Mouse (Mus musculus) heart, embryonic 10.5 days (tissue): ENCODE results near the gene Shb. TPM values are rescaled to one million over a fixed set of nuclear protein-coding genes. Genes with fewer than 3 reads are reported as not detected.

ENCODE experiments used
- DNase-seq: peaks from one replicate; pipeline ENCODE4 v3.0.0-alpha.2; 2017; ENCODE audit warnings: low spot score
- H3K27ac ChIP-seq: fragments of 300-500 bp; sonication (generic); 2 replicates; pipeline ENCODE4 v1.5.1; 2016; ENCODE audit warnings: mild to moderate bottlenecking
- H3K27me3 ChIP-seq: fragments of 300-500 bp; sonication (generic); 2 replicates; pipeline ENCODE4 v1.6.1; 2016; ENCODE audit warnings: mild to moderate bottlenecking; ENCODE audit not compliant: poor library complexity, insufficient read depth, severe bottlenecking
- H3K36me3 ChIP-seq: fragments of 300-500 bp; sonication (generic); 2 replicates; pipeline ENCODE4 v1.6.1; 2016; ENCODE audit warnings: mild to moderate bottlenecking, moderate library complexity
- H3K4me1 ChIP-seq: fragments of 300-500 bp; sonication (generic); 2 replicates; pipeline ENCODE4 v1.6.1; 2016; ENCODE audit warnings: mild to moderate bottlenecking
- H3K4me3 ChIP-seq: fragments of 300-500 bp; sonication (generic); 2 replicates; pipeline ENCODE4 v1.5.1; 2016; ENCODE audit warnings: mild to moderate bottlenecking, moderate library complexity
- H3K9me3 ChIP-seq: fragments of 300-500 bp; sonication (generic); 2 replicates; pipeline ENCODE4 v1.6.1; 2016; ENCODE audit warnings: mild to moderate bottlenecking, moderate library complexity
- WGBS: fragments of 180-500 bp; shearing (Covaris S2); methylation state at CpG from one replicate; pipeline ENCODE4 v1.1.7; 2016; 5-methylcytosine and 5-hydroxymethylcytosine counted together
- polyA plus RNA-seq: library from polyadenylated mRNA; unstranded; fragments of >200 nt; fragmentation: Nextera tagmentation; extraction: Ambion mirVana; gene quantifications from 2 replicates; pipeline ENCODE4 v1.2.1, GENCODE M21; 2016

The Shb gene
- polyA plus RNA-seq, 1 experiment from 2014 or later = 8.2 TPM

DNA sequence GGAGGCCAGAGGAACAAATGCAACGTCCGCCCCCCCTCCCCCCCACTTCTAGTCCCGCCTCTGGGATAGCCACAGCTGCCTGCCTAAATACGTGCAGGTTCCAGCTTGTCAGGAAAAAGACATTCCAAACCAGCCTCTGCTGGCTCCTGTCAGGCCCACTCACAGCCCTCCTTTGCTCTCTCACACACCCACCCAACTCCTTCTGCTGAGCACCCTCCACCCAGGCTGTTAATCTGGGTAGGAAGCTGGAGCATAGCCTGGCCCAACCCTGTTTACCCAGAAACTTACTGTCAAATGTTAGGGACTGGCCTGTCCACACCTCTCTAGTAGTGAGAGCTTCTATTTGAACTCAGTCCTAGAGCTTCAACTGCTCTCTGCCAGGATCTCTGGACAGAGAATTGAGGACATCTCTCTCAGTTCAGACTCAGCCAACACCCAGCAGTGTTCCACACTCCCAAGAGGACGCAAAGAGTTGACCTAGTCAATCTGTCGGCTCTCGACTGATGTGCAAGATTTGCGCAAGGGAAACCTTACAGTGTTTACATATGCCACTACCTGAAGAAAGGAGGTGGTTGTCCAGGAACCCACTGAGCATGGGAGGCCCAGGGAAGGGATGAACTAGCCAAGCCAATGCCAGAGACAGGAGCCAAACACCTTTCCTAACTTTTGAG, 36.6 kb downstream of the Shb start:
- H3K9me3 ChIP-seq = no peaks in the 10 kb centered on the region
- H3K4me3 ChIP-seq = no peak overlapping the region
- H3K27ac ChIP-seq = peak overlapping the region; percentile 88
- peaks cover 100% of the 10 kb centered on the region for H3K4me1 ChIP-seq
- no peak for DNase-seq
- H3K36me3 ChIP-seq = no peaks in the 10 kb centered on the region
- H3K27me3 ChIP-seq = no peaks in the 10 kb centered on the region
- WGBS = 42% methylated on average over 8 of the region's 8 CpGs

DNA sequence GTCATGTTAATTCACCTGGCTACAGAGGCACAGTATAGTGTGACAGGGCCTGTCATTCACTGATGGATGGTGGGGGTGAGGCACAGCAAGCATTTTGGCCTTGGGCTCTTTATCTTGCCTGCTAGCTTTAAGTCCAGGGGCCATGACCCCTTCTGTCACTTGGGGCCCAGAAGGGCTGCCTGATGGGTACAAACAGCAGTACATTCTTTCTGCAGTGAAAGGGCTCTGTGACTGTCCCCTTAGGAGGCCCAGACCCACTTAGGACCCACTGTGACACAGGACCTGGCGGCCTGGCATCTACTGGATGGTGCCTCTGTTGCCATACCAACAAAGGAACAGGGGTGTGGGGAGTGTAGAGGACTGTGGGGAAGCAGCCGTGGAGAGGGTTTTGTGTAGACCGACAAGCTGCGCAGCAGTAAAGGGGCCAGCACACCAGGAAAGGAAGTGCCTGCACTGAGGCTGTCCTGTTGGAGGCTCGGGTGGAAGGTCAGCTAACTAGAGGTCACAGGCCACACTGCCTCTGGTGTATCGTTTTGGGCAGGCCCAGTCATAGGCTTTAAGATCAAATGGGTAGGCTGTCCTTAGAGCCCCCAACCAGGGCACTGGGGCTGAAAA, 38.4 kb downstream of the Shb start:
- peak overlapping the region; percentile 35 for H3K4me3 ChIP-seq
- H3K9me3 ChIP-seq = no peaks in the 10 kb centered on the region
- 23% methylated on average over 6 of the region's 6 CpGs for WGBS
- H3K27ac ChIP-seq = peak overlapping the region; percentile 88
- no peaks in the 10 kb centered on the region for H3K36me3 ChIP-seq
- peaks cover 100% of the 10 kb centered on the region for H3K4me1 ChIP-seq
- no peak for DNase-seq
- H3K27me3 ChIP-seq = no peaks in the 10 kb centered on the region

DNA sequence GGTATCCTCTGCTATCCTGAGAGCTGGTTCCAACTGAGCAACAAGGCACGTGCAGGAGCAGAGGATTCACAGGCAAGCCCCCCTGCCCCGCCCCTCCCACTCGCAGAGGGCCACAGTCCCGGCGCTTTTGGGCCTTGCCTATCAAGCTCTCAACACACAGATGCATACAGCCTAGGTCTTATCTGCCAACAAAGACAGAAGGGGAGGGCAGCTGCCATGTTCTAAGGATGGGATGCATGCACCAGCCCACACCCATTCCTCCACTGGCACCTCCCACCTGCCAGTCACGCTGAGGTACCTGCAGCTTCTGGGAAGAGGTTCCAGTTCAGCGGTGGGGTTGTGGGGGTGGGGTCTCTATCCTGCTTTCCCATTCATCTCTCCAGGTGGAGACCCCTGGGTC, 39.2 kb downstream of the Shb start:
- Histone ChIP-seq H3K36me3 (peaks cover 4% of the 10 kb centered on the region; the same call in 1 of the 2 replicates), H3K27me3 (no peaks in the 10 kb centered on the region), H3K27ac (peak overlapping the region; percentile 88), H3K4me1 (peaks cover 100% of the 10 kb centered on the region), H3K9me3 (no peaks in the 10 kb centered on the region), H3K4me3 (peak overlapping the region; percentile 35; the same call in 1 of the 2 replicates)
- WGBS = 3% methylated on average over 7 of the region's 7 CpGs
- DNase-seq = no peak

DNA sequence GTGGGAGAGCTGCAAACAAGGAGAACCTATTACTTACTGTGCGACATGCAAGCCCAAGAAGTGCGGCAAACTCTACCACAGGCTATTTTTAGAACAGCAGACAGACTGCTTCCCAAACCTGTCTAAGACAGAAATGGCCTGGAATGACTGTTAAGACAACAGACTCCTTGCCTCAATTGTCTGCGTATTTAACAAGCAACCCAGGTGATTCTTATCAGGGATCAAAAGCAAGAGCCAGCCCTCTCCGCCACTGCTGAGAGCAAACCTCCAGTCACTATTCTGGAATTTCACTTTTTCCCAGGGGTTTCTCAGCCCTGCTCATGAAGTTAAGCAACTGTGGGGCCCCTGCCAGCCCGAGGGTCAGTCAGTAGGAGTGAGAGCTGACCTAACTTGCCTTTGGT, 39.6 kb downstream of the Shb start:
- Histone ChIP-seq H3K27me3 (no peaks in the 10 kb centered on the region), H3K27ac (peak overlapping the region; percentile 88), H3K4me1 (peaks cover 100% of the 10 kb centered on the region), H3K36me3 (peaks cover 6% of the 10 kb centered on the region; the same call in 1 of the 2 replicates), H3K9me3 (no peaks in the 10 kb centered on the region), H3K4me3 (peak overlapping the region; percentile 35)
- 8% methylated on average over 5 of the region's 5 CpGs for WGBS
- no peak for DNase-seq

DNA sequence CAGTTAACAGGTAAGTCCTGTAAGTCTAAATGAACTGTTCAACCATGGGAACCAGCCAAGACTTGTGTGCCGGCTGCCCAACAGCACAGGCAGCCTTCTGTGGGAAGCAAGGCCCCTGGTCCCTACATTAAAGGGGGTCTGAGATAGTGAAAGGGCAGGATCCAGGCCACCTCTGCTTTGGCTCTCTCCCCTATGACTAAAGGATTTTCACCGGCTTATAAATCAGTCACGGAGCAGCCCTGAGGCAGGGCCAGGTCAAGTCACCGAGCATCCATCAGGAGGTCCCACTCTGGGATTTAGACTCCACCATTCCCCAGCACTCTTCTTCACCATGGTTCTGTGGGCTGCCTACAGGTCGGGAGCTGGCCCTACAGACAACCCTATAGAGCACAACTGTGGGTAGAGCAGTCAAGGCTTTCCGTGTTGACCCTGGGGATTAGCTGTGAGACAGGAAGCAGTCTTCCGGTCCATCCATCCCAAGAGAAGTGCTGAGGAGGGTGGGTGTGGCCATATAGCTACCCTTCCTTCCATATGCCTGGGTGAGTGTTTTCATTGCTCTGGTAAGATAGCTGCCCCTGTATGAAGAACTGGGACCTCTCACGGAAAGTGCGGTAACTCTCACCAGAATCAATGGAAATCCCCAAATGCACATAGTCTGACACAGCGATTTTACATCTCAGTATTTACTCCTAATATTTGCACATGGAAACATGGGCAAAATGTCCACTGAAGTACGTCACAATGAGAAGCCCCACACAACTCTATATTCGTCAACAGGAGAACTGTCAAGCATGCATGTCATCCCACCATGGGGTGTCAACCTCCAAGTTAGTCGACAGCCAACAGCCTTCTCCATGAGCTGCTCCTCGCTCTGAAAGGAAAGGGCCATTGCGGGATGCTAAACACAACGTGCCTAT, 40.3 kb downstream of the Shb start:
- WGBS = 43% methylated on average over 16 of the region's 16 CpGs
- Histone ChIP-seq H3K27ac (peak overlapping the region; percentile 88), H3K4me3 (peak overlapping the region; percentile 35), H3K36me3 (peaks cover 14% of the 10 kb centered on the region), H3K9me3 (no peaks in the 10 kb centered on the region), H3K4me1 (peaks cover 100% of the 10 kb centered on the region), H3K27me3 (no peaks in the 10 kb centered on the region)
- no peak for DNase-seq

DNA sequence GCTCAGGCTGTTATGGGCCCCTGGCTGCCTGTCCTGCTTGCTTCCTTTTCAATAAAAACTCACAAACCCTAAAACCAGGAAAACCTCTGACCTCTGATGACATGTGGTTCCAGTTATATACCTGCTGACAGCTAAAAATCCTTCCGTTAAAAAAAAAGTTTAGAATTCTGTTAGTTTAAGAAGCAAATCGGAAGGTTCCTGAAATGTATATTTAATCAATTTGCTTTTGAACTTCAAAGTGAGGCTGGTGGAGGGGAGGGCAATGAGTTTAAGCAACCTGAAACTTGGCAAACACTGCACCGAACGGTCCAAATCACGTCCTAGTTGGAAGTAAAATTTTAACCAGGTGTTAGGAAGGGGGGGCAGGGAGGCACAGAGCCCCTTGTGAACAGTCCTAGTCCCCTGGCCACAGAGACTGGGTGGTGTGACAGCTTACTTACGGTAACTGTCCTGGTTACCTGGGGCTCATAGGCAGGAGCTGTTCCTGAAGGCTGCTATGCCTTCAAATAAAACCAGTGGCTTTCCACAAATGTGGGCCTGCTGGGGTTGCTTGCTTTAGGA, 41.1 kb downstream of the Shb start:
- Histone ChIP-seq H3K9me3 (no peaks in the 10 kb centered on the region), H3K27ac (peak overlapping the region; percentile 88), H3K27me3 (no peaks in the 10 kb centered on the region), H3K4me3 (no peak overlapping the region), H3K4me1 (peaks cover 94% of the 10 kb centered on the region), H3K36me3 (peaks cover 17% of the 10 kb centered on the region)
- DNase-seq = no peak
- 38% methylated on average over 6 of the region's 6 CpGs for WGBS

DNA sequence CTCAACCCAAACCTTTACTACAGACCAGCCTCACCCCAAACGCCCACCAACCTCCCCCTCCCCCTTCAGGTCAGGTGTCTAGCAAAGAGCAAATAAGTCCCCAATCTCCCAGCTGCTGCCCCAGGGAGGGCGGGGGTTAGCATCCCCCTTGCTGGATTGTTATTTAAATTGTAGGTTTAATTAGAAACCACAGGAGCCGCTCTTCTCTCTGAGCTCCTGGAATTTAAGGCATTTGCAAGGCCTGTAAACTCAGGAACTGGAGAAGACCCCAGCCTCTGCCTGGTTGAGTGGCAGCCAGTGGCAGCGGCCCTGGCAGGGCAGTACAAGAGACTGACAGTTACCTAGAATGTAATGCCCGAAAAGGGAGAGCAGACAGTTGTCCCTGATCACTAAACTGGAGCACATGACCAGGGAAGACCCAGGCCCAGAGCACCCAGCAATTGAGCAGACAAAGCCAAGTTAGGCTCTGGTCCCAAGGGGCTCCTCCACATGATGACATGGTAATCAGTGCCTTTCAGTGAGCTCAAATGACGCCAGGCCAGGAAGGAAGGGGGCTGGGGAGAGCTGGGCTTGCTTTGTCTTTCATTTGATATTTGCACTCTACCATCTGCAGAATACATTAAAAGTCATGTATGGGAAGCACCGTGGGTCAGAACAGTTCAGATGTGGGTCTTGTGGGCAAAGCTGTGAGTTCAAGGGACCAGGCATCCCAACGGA, 42.1 kb downstream of the Shb start:
- peak overlapping the region; percentile 31 for H3K4me3 ChIP-seq
- 9% methylated on average over 8 of the region's 8 CpGs for WGBS
- H3K27me3 ChIP-seq = no peaks in the 10 kb centered on the region
- peak overlapping the region; percentile 88 for H3K27ac ChIP-seq
- H3K36me3 ChIP-seq = peaks cover 17% of the 10 kb centered on the region
- H3K4me1 ChIP-seq = peaks cover 90% of the 10 kb centered on the region
- no peak for DNase-seq
- no peaks in the 10 kb centered on the region for H3K9me3 ChIP-seq

DNA sequence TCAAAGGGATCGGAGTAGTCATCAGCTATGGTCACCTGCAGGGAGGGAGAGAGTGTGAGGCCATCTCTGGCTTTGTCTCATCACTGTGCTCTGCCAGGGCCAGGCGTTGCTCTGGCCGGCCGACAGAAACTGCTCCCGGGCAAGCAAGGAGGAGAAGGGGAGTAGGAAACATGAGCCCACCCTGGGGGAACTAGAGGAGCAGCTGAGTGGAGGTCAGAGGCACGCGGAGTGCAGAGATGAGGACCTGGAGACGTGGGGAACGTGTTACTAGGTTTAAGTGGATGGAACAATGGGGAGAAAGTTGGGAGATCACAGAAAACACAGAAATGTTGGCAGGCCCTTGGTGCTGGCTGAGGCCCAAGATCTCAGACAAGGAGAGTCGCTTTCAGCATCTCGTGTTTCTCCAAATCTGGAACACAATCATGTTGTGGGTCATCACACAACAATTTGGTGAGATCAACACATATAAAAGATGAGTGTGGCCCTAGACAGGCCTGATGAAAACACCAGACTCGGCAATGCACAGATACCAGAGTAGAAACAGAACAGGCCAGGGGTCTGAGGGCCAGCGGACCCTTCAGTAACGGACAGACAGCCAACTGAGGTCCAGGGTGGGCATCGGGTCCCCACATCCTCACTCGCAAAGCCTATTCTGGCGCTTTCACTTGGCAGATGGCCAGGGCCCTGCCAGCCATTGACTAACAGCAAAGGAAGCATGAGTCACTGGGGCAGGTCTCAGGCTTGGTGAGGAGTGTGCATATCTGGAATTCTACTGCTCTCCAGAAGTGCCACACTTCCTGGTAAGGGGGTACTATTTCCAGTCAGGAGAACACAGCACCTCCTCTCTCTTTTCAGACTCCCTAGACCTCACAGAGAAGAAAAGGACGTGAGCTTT, 42.9 kb downstream of the Shb start:
- Histone ChIP-seq H3K36me3 (peaks cover 17% of the 10 kb centered on the region), H3K4me1 (peaks cover 90% of the 10 kb centered on the region), H3K9me3 (no peaks in the 10 kb centered on the region), H3K27ac (peak overlapping the region; percentile 88), H3K27me3 (no peaks in the 10 kb centered on the region), H3K4me3 (peak overlapping the region; percentile 31)
- 28% methylated on average over 18 of the region's 18 CpGs for WGBS
- peak; percentile 81 for DNase-seq

DNA sequence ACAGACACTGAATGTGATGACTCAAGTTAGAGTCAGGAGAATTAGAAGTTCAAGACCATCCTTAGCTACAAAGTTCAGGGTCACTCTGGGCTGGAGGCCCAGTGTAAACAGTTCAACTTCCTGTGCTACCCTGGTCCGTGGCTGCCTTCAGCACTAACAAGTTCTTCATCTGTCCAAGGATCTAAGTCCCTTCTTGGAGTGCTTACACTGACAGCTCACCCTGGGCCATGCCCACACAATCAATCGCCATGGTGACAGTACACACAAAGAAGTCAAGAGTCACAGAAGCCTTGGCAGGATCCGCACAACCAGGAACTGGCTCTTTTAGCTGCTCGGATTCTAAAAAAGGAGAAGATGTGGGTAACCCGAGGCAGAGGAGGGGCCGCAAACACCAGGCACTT, 44.6 kb downstream of the Shb start:
- no peaks in the 10 kb centered on the region for H3K27me3 ChIP-seq
- DNase-seq = no peak
- H3K4me1 ChIP-seq = peaks cover 90% of the 10 kb centered on the region
- 32% methylated on average over 6 of the region's 6 CpGs for WGBS
- H3K9me3 ChIP-seq = no peaks in the 10 kb centered on the region
- H3K4me3 ChIP-seq = no peak overlapping the region
- H3K27ac ChIP-seq = peak overlapping the region; percentile 49
- peaks cover 17% of the 10 kb centered on the region for H3K36me3 ChIP-seq

DNA sequence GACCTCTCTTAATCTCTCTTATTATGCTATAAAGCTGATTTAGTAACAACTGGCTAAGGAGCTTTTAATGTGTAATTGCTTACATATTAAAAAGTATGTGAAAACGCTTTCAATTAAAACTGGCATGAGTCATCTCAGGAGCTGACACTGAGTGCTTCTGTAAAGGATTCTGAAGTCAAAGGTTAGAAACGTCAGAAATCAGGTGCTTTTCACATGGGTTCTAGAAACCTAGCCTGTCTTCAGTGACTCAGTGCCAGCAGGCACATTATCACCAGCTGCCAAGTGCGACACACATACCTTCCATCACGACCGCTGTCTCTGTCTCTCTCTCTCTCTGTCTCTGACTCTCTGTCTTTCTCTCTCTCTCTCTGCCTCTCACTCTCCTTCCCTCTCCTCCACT, 47.2 kb downstream of the Shb start:
- no peak overlapping the region for H3K4me3 ChIP-seq
- no peak for DNase-seq
- WGBS = 76% methylated on average over 5 of the region's 5 CpGs
- no peaks in the 10 kb centered on the region for H3K27me3 ChIP-seq
- H3K9me3 ChIP-seq = no peaks in the 10 kb centered on the region
- H3K4me1 ChIP-seq = peaks cover 90% of the 10 kb centered on the region
- H3K27ac ChIP-seq = peak overlapping the region; percentile 82
- H3K36me3 ChIP-seq = peaks cover 22% of the 10 kb centered on the region

DNA sequence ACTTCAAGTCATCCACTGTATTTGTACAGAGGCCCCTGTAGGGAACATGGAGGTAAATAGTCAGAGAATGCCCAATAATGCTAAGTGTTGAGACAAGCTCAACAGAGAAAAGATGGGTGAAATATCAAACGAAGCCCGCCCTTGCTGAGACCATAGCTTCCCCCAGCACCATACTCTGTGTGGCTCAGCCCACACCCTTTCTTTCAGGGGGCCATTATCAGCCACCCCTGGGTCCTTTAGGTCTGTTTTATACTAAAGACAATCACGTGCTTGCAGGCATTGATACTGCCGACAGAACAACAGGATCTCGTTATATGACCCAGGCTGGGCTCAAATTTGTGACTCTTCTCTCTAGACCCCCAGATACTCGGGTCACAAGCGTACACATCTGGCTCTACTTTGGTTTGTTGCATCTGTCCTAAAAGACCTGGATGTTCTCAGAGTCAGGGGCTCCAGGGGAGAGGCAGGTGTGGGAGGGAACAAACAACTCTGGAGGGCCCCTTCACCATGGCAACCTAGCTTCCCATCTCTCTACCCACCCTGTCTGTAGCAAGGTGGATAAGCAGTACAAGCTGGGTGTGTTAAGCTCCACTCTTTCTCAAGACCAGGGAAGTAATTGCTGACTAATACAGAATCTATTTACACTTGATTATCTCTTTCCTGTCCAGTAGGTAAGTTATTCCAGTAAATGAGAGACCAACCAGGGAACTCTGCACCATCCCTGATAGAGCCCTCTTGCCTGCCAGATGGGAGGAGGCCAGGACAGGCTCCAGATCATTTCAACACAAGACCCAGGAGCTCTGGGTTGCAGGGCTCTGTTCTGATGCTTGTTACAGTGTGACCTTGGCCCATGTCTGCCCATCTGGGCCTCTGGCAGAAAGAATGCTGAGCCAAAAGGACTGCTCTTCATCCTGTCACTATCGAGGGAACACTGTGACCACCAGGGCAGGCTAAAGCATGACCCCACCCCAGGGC, 48.7 kb downstream of the Shb start:
- peaks cover 20% of the 10 kb centered on the region for H3K36me3 ChIP-seq
- no peak overlapping the region for H3K4me3 ChIP-seq
- peaks cover 90% of the 10 kb centered on the region for H3K4me1 ChIP-seq
- H3K27ac ChIP-seq = peak overlapping the region; percentile 82
- H3K9me3 ChIP-seq = no peaks in the 10 kb centered on the region
- WGBS = 68% methylated on average over 8 of the region's 8 CpGs
- DNase-seq = peak; percentile 87
- peaks cover 7% of the 10 kb centered on the region; the same call in 1 of the 2 replicates for H3K27me3 ChIP-seq
